Mouse (Mus musculus) lung, embryonic 15.5 days (tissue): ENCODE data around the gene 4931409K22Rik. TPM values are rescaled to one million over a fixed set of nuclear protein-coding genes. Genes with fewer than 3 reads are reported as not detected.

Experiments used
- ATAC-seq: fragments of 200-750 bp; cut with Nextera tagmentation; 2 replicates; pipeline ENCODE4 v1.8.0; 2017; ENCODE audit warnings: moderate number of reproducible peaks, borderline replicate concordance; ENCODE audit not compliant: low FRiP score, low TSS enrichment; ENCODE audit errors: extremely low read depth
- H3K27ac ChIP-seq: fragments of 300-500 bp; sonication (generic); 2 replicates; pipeline ENCODE4 v1.5.1; 2015; ENCODE audit warnings: moderate library complexity, mild to moderate bottlenecking, inconsistent platforms
- H3K27me3 ChIP-seq: fragments of 300-500 bp; sonication (generic); 2 replicates; pipeline ENCODE4 v1.6.1; 2015; ENCODE audit warnings: inconsistent platforms
- H3K36me3 ChIP-seq: fragments of 300-500 bp; sonication (generic); 2 replicates; pipeline ENCODE4 v1.6.1; 2015; ENCODE audit warnings: inconsistent platforms
- H3K4me1 ChIP-seq: fragments of 300-500 bp; sonication (generic); 2 replicates; pipeline ENCODE4 v1.6.1; 2015; ENCODE audit warnings: inconsistent platforms
- H3K4me2 ChIP-seq: fragments of 300-500 bp; sonication (generic); 2 replicates; pipeline ENCODE4 v1.6.1; 2015; ENCODE audit warnings: inconsistent platforms, mild to moderate bottlenecking, moderate library complexity
- H3K4me3 ChIP-seq: fragments of 300-500 bp; sonication (generic); 2 replicates; pipeline ENCODE4 v1.5.1; 2015; ENCODE audit warnings: mild to moderate bottlenecking, inconsistent platforms
- H3K9ac ChIP-seq: fragments of 300-500 bp; sonication (generic); 2 replicates; pipeline ENCODE4 v1.6.1; 2015; ENCODE audit warnings: inconsistent platforms
- H3K9me3 ChIP-seq: fragments of 300-500 bp; sonication (generic); 2 replicates; pipeline ENCODE4 v1.6.1; 2016; ENCODE audit warnings: inconsistent platforms
- WGBS: fragments of 180-500 bp; shearing (Covaris S2); methylation state at CpG from one replicate; pipeline ENCODE4 v1.1.7; 2015; 5-methylcytosine and 5-hydroxymethylcytosine counted together
- microRNA counts: library from miRNA; unstranded; fragments of <30 nt; microRNA quantifications from one replicate; lab custom pipeline; 2016
- microRNA-seq: library from miRNA; unstranded; fragments of <30 nt; microRNA quantifications from one replicate; pipeline ENCODE4, GENCODE M21; 2016
- polyA plus RNA-seq: library from polyadenylated mRNA; unstranded; fragments of >200 nt; fragmentation: Nextera tagmentation; extraction: Ambion mirVana; gene quantifications from 2 replicates; pipeline ENCODE4 v1.2.1, GENCODE M21; 2015

4931409K22Rik gene
- polyA plus RNA-seq, 1 experiment from 2014 or later = not detected

DNA sequence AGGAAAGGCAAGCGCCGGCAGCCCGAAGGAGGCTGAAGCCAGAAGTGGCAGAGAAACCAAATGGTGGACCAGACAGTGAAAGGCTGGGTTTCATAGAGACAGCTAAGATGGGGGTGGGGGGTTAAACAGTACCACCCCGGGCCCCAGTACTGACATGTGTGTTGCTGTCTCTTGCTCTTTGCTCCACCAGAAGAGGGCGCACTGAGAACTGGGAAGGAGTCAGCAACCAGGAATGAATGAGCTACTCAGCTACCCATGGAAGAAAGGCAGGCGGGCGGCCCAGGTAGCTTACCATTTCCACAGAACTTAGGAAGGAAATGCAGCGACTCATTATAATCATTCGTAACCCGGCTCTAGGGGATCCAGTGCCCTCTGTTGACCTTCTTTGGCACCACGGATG is 46.0 kb downstream of the 4931409K22Rik start:
- H3K27me3 ChIP-seq = peaks cover 13% of the 10 kb centered on the region
- ATAC-seq = no peak
- no peak overlapping the region for H3K4me3 ChIP-seq
- H3K4me1 ChIP-seq = 0 out of 2 replicates have a peak, but pooled peaks cover 4% of the 10 kb centered on the region
- no peak overlapping the region for H3K27ac ChIP-seq
- H3K36me3 ChIP-seq = no peaks in the 10 kb centered on the region
- WGBS = 40% methylated on average over 11 of the region's 11 CpGs
- H3K4me2 ChIP-seq = no peak overlapping the region
- H3K9me3 ChIP-seq = no peaks in the 10 kb centered on the region
- H3K9ac ChIP-seq = no peak overlapping the region

DNA sequence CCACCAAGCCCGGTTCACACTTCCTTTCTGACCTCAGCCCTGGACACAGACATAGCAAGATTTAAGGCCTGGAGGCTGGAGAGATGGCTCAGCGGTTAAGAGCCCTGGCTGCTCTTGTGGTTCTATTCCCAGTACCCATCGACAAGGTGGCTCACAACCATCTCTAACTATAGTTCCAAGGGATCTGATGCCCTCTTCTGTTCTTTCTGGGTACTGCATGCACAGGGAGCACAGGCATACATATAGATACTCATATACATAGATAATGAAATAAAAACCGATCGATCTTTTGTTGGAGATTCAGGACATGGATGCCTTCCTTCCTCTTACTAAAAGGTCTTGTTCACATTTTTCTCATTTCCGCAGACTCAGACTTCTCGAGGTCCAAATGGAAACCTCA is 48.2 kb downstream of the 4931409K22Rik start:
- Histone ChIP-seq H3K4me1 (0 out of 2 replicates have a peak, but pooled peaks cover 4% of the 10 kb centered on the region), H3K27ac (no peak overlapping the region), H3K4me2 (no peak overlapping the region), H3K27me3 (peaks cover 31% of the 10 kb centered on the region), H3K9ac (no peak overlapping the region), H3K9me3 (no peaks in the 10 kb centered on the region), H3K4me3 (no peak overlapping the region), H3K36me3 (no peaks in the 10 kb centered on the region)
- 86% methylated on average over 7 of the region's 7 CpGs for WGBS
- ATAC-seq = no peak

- no peak overlapping the region for H3K9ac ChIP-seq
- ATAC-seq = no peak
- no peaks in the 10 kb centered on the region for H3K4me1 ChIP-seq
- H3K4me3 ChIP-seq = no peak overlapping the region
- peaks cover 24% of the 10 kb centered on the region for H3K36me3 ChIP-seq
- peaks cover 25% of the 10 kb centered on the region for H3K27me3 ChIP-seq
- H3K9me3 ChIP-seq = no peaks in the 10 kb centered on the region
- H3K4me2 ChIP-seq = no peak overlapping the region
- WGBS = 38% methylated on average over 2 of the region's 2 CpGs
- H3K27ac ChIP-seq = no peak overlapping the region
Observed at GRCm38 (mm10) chr5:24505513-24505912, 51.1 kb downstream of the 4931409K22Rik start.

GRCm38 (mm10) chr5:24502786-24503185 is 53.8 kb downstream of the 4931409K22Rik start:
- ATAC-seq = no peak
- Histone ChIP-seq H3K27me3 (peaks cover 25% of the 10 kb centered on the region), H3K4me2 (no peak overlapping the region), H3K36me3 (peaks cover 49% of the 10 kb centered on the region), H3K9me3 (no peaks in the 10 kb centered on the region), H3K4me3 (no peak overlapping the region), H3K27ac (no peak overlapping the region), H3K4me1 (no peaks in the 10 kb centered on the region), H3K9ac (no peak overlapping the region)
- 58% methylated on average over 4 of the region's 4 CpGs for WGBS

DNA sequence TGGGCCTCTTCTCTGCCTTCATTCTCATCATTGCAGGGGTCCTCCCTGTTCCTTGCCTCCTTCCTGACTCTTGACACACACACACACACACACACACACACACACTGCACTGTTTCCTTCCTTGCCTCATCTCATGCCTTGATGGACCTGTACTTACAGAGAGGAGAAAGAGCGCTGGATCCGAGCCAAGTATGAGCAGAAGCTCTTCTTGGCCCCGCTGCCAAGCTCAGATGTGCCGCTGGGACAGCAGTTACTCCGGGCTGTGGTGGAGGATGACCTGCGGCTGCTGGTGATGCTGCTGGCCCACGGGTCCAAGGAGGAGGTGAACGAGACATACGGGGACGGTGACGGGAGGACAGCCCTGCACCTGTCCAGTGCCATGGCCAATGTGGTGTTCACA is 55.8 kb downstream of the 4931409K22Rik start:
- Histone ChIP-seq H3K27me3 (peaks cover 20% of the 10 kb centered on the region), H3K9ac (no peak overlapping the region), H3K27ac (no peak overlapping the region), H3K4me2 (no peak overlapping the region), H3K4me3 (no peak overlapping the region), H3K9me3 (no peaks in the 10 kb centered on the region), H3K36me3 (peaks cover 63% of the 10 kb centered on the region), H3K4me1 (no peaks in the 10 kb centered on the region)
- ATAC-seq = no peak
- 59% methylated on average over 11 of the region's 11 CpGs for WGBS

- Histone ChIP-seq H3K27me3 (peaks cover 3% of the 10 kb centered on the region; the same call in 1 of the 2 replicates), H3K9me3 (no peaks in the 10 kb centered on the region), H3K9ac (no peak overlapping the region), H3K27ac (no peak overlapping the region), H3K36me3 (peaks cover 79% of the 10 kb centered on the region), H3K4me3 (no peak overlapping the region), H3K4me2 (no peak overlapping the region), H3K4me1 (no peaks in the 10 kb centered on the region)
- WGBS = 70% methylated on average over 10 of the region's 10 CpGs
- ATAC-seq = no peak
Observed at GRCm38 (mm10) chr5:24499113-24499512, 57.5 kb downstream of the 4931409K22Rik start.

DNA sequence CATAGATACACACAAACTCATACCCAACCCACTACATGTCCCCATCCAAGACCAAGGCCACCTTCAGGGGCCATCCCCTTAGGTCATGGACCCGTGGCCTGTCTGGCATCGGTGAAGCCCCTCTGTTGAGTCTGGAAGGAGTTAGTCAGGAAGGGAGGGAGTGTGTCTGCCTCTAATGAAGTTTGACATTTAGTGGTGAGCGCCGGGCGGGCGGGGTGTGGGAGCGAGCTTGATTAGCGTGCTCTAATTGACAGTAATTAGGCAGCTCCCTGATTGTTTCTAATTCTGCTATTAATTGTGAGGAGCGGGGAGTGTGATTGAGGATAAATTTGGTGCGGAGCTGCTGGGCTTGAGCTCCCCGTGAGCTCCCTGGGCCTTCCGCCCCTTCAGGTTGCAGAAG is 59.1 kb downstream of the 4931409K22Rik start:
- 93% methylated on average over 12 of the region's 12 CpGs for WGBS
- no peak for ATAC-seq
- Histone ChIP-seq H3K4me3 (no peak overlapping the region), H3K4me2 (no peak overlapping the region), H3K27me3 (no peaks in the 10 kb centered on the region), H3K9me3 (no peaks in the 10 kb centered on the region), H3K9ac (no peak overlapping the region), H3K27ac (no peak overlapping the region), H3K4me1 (no peaks in the 10 kb centered on the region), H3K36me3 (peaks cover 90% of the 10 kb centered on the region)

DNA sequence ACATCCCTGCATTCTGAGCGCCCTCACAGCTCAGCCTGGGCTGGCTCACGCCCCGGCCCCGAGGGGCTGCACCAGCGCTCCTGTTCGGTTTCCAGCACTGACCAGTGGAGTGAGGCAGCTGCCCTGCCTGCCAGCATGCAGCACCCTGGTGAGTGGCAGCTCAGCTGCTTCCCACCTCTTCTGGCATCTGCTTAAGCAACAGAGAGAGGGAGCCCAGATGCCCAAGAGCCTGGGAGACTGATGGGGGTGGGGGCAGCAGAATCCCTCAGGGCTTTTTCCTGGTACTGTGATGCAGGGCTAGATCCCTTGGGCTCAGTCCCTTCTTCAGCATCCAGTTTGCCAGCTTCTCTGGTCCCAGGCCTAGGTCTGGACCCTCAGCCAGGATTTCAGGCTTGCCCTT is 59.9 kb downstream of the 4931409K22Rik start:
- WGBS = 67% methylated on average over 6 of the region's 6 CpGs
- Histone ChIP-seq H3K4me3 (no peak overlapping the region), H3K9me3 (no peaks in the 10 kb centered on the region), H3K36me3 (peaks cover 91% of the 10 kb centered on the region), H3K27me3 (no peaks in the 10 kb centered on the region), H3K9ac (no peak overlapping the region), H3K4me2 (no peak overlapping the region), H3K27ac (no peak overlapping the region), H3K4me1 (no peaks in the 10 kb centered on the region)
- ATAC-seq = no peak

GRCm38 (mm10) chr5:24495019-24495418 is 61.6 kb downstream of the 4931409K22Rik start:
- Histone ChIP-seq H3K36me3 (peaks cover 91% of the 10 kb centered on the region), H3K9ac (no peak overlapping the region), H3K4me1 (no peaks in the 10 kb centered on the region), H3K27ac (no peak overlapping the region), H3K27me3 (no peaks in the 10 kb centered on the region), H3K4me2 (no peak overlapping the region), H3K4me3 (no peak overlapping the region), H3K9me3 (no peaks in the 10 kb centered on the region)
- WGBS = 88% methylated on average over 15 of the region's 15 CpGs
- ATAC-seq = no peak

MicroRNAs encoded within 50 kb of the gene (microRNA counts, 519-probe panel; counts per million panel counts)
- microRNA mmu-miR-671-3p (lab: Ali Mortazavi, UCI) = 2,130 counts per million, percentile 23 among the panel's probes with 10 or more counts
- microRNA mmu-miR-671-5p (lab: Ali Mortazavi, UCI) = 19.7 counts per million

Small RNA genes lying within 50 kb of the gene (microRNA-seq; reads per million reads assigned to microRNA genes)
- gene Mir671 = 488 reads per million, percentile 70 among the genes with 10 or more reads in this experiment

Other genes starting within 250 kb of the 4931409K22Rik start
- gene Kcnh2, start 205.2 kb downstream of the 4931409K22Rik start, polyA plus RNA-seq = 6.0 and 7.0 TPM in 2 replicates
- gene Nos3, start 192.0 kb downstream of the 4931409K22Rik start, polyA plus RNA-seq = 17.1 and 18.8 TPM in 2 replicates
- 0.64 and 0.77 TPM in 2 replicates for gene Atg9b, start 164.7 kb downstream of the 4931409K22Rik start, polyA plus RNA-seq
- gene Abcb8, start 163.1 kb downstream of the 4931409K22Rik start, polyA plus RNA-seq = 44.7 and 49.6 TPM in 2 replicates
- gene Asic3, start 143.4 kb downstream of the 4931409K22Rik start, polyA plus RNA-seq = 0.16 TPM in 2 replicates
- 38.6 and 43.4 TPM in 2 replicates for gene Cdk5, start 133.3 kb downstream of the 4931409K22Rik start, polyA plus RNA-seq
- 40.4 and 44.4 TPM in 2 replicates for gene Slc4a2, start 133.0 kb downstream of the 4931409K22Rik start, polyA plus RNA-seq
- gene Fastk, start 111.5 kb downstream of the 4931409K22Rik start, polyA plus RNA-seq = 91.2 and 96.3 TPM in 2 replicates
- 15.9 and 18.7 TPM in 2 replicates for gene Tmub1, start 109.0 kb downstream of the 4931409K22Rik start, polyA plus RNA-seq
- 41.3 and 42.8 TPM in 2 replicates for gene Agap3, start 104.6 kb downstream of the 4931409K22Rik start, polyA plus RNA-seq
- not detected in 2 replicates for gene Gbx1, start 29.6 kb downstream of the 4931409K22Rik start, polyA plus RNA-seq
- 0.36 and 0.59 TPM in 2 replicates for gene Asb10, start 15.8 kb downstream of the 4931409K22Rik start, polyA plus RNA-seq
- 108 and 110 TPM in 2 replicates for gene Abcf2, start 20.7 kb upstream of the 4931409K22Rik start, polyA plus RNA-seq
- gene Chpf2, start 29.9 kb upstream of the 4931409K22Rik start, polyA plus RNA-seq = 21.7 and 21.8 TPM in 2 replicates
- gene Smarcd3, start 67.6 kb upstream of the 4931409K22Rik start, polyA plus RNA-seq = 28.5 and 29.7 TPM in 2 replicates
- gene Nub1, start 128.7 kb upstream of the 4931409K22Rik start, polyA plus RNA-seq = 33.5 and 33.9 TPM in 2 replicates
- gene Wdr86, start 173.9 kb upstream of the 4931409K22Rik start, polyA plus RNA-seq = 36.3 and 37.2 TPM in 2 replicates
- 2.0 and 2.2 TPM in 2 replicates for gene Crygn, start 201.2 kb upstream of the 4931409K22Rik start, polyA plus RNA-seq